Mouse (Mus musculus) lung, postnatal 14 days (tissue): Measurements from ENCODE around the gene Fam20c.

Experiments used
- DNase-seq: peaks from one replicate; pipeline ENCODE4 v3.0.0; 2021

Gene Fam20c

GRCm38 (mm10) chr5:138820717-138821332, 66.5 kb downstream of the Fam20c start:
- DNase-seq: no peak

- no peak for DNase-seq
These were observed 70.8 kb downstream of the Fam20c start for GRCm38 (mm10) chr5:138825090-138825489.

GRCm38 (mm10) chr5:138833406-138833805, 79.1 kb downstream of the Fam20c start:
- DNase-seq: no peak

GRCm38 (mm10) chr5:138834910-138835309, 80.6 kb downstream of the Fam20c start:
- DNase-seq: no peak

GRCm38 (mm10) chr5:138840981-138841380, 86.7 kb downstream of the Fam20c start:
- no peak for DNase-seq

GRCm38 (mm10) chr5:138843168-138843824, 89.0 kb downstream of the Fam20c start:
- no peak for DNase-seq

GRCm38 (mm10) chr5:138846506-138846905, 92.2 kb downstream of the Fam20c start:
- peak; percentile 21 for DNase-seq

GRCm38 (mm10) chr5:138848102-138848501, 93.8 kb downstream of the Fam20c start:
- DNase-seq: peak; percentile 92

- DNase-seq: no peak
These were observed 95.6 kb downstream of the Fam20c start for GRCm38 (mm10) chr5:138849682-138850461.

- DNase-seq: no peak
These were observed 96.1 kb downstream of the Fam20c start for GRCm38 (mm10) chr5:138850462-138850844.

GRCm38 (mm10) chr5:138851296-138851780, 97.0 kb downstream of the Fam20c start:
- no peak for DNase-seq

GRCm38 (mm10) chr5:138852151-138852550, 97.8 kb downstream of the Fam20c start:
- no peak for DNase-seq

- no peak for DNase-seq
These were observed 99.0 kb downstream of the Fam20c start for GRCm38 (mm10) chr5:138853349-138853748.

- DNase-seq: peak; percentile 88
These were observed 102.8 kb downstream of the Fam20c start for GRCm38 (mm10) chr5:138857010-138857617.

GRCm38 (mm10) chr5:138857811-138858251, 103.5 kb downstream of the Fam20c start:
- peak; percentile 41 for DNase-seq
